Mouse (Mus musculus) kidney, postnatal 0 days (tissue): ENCODE results near the gene Tmem151b. TPM values are rescaled to one million over a fixed set of nuclear protein-coding genes. Genes with fewer than 3 reads are reported as not detected.

Experiments
- ATAC-seq: fragments of 200-750 bp; cut with Nextera tagmentation; replicated peaks from 2 replicates; pipeline ENCODE4 v1.8.0; 2017; ENCODE audit warnings: low read depth, moderate number of reproducible peaks, moderate TSS enrichment, moderate library complexity; ENCODE audit not compliant: low FRiP score
- DNase-seq: peaks from one replicate; pipeline ENCODE4 v3.0.0-alpha.2; 2016; ENCODE audit warnings: low spot score
- H3K27ac ChIP-seq: fragments of 300-500 bp; sonication (generic); 2 replicates; pipeline ENCODE4 v1.5.1; 2014; ENCODE audit warnings: mild to moderate bottlenecking
- H3K27me3 ChIP-seq: fragments of 300-500 bp; sonication (generic); 2 replicates; pipeline ENCODE4 v1.6.1; 2014; ENCODE audit warnings: low read length, mixed read lengths; ENCODE audit not compliant: insufficient read depth
- H3K36me3 ChIP-seq: fragments of 300-500 bp; sonication (generic); 2 replicates; pipeline ENCODE4 v1.6.1; 2014; ENCODE audit warnings: low read length, mixed read lengths; ENCODE audit not compliant: insufficient read depth
- H3K4me1 ChIP-seq: fragments of 300-500 bp; sonication (generic); replicated peaks from 2 replicates; pipeline ENCODE4 v1.6.1; 2014; ENCODE audit warnings: antibody characterized with exemption, low read length, mixed read lengths; ENCODE audit not compliant: insufficient read depth
- H3K4me2 ChIP-seq: fragments of 300-500 bp; sonication (generic); 2 replicates; pipeline ENCODE4 v1.6.1; 2014; ENCODE audit warnings: mild to moderate bottlenecking, low read length, moderate library complexity, mixed read lengths
- H3K4me3 ChIP-seq: fragments of 300-500 bp; sonication (generic); replicated peaks from 2 replicates; pipeline ENCODE4 v1.5.1; 2014; ENCODE audit warnings: low read depth, low read length
- H3K9ac ChIP-seq: fragments of 300-500 bp; sonication (generic); 2 replicates; pipeline ENCODE4 v1.6.1; 2014; ENCODE audit warnings: low read depth, low read length
- H3K9me3 ChIP-seq: fragments of 300-500 bp; sonication (generic); replicated peaks from 2 replicates; pipeline ENCODE4 v1.6.1; 2016; ENCODE audit warnings: low read length, inconsistent platforms, mixed read lengths
- CTCF ChIP-seq: IDR thresholded peaks from 2 replicates; pipeline ENCODE4 v1.5.1; 2016; ENCODE audit warnings: antibody characterized with exemption, low read depth, mild to moderate bottlenecking, moderate library complexity
- WGBS: fragments of 180-500 bp; shearing (Covaris S2); extraction: QIAGEN DNeasy Blood & Tissue Kit; methylation state at CpG from one replicate; pipeline ENCODE4 v1.1.7; 2014; 5-methylcytosine and 5-hydroxymethylcytosine counted together
- polyA plus RNA-seq: library from polyadenylated mRNA; unstranded; fragments of >200 nt; fragmentation: Nextera tagmentation; extraction: Ambion mirVana; gene quantifications from 2 replicates; pipeline ENCODE4 v1.2.1, GENCODE M21; 2015

Tmem151b gene
- polyA plus RNA-seq, 1 experiment from 2014 or later = 1.5 TPM

DNA sequence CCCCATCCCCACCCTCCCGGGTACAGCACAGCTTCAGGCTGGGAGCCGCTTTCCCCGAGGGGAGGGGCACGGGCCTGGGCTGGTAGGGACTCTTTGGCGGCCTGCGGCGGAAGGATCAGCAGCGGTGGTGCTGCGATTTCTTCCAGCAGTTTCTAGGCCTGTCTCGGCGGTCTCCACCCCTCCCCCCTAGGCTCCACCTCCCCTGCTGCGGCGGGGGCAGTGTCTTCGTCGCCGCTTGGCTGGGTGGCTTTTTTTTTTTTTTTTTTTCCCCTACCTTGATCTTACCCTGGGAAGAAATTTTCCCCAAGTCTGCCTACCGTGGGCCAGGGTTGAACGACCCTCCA is 24.3 kb upstream of the Tmem151b start:
- ATAC-seq = peak; percentile 61
- peak overlapping the region; percentile 100 for H3K4me3 ChIP-seq
- under 1% methylated on average over 18 of the region's 18 CpGs for WGBS

DNA sequence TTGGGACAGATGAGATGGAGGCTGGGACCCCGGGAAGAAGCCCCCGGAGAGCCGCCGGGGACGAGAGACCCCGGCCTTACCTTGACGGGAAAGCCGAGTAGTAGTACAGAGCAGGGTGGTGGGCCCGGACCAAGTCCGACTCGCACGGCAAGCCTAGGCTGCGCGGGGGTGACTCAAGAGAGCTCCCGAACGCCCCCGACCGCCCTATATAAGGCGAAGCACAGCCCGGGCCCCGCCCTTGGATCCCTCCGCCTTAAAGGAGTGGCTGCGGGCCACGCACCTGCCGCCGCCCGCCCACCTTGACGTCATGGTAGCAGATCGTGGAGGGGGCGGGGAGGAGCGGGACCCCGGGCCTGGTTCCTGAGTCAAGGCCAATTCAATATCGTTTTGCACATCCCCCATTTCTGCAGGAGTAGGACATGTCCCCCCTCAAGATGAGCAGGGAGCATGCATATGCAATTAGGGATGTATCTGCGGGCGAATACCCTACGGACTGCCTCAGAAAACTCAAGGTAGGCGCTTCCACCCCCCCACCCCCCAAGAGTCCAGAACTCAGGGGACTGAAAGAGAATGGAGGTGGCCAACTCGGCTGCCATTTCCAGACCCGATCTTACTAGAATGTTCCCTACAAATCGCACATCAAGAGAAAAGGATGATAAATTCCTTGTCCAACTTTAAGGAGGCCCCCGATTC is 23.8 kb upstream of the Tmem151b start, which contains the start of gene Hsp90ab1:
Gene Hsp90ab1 (minus strand): TSS at position 185 of the 693 bp plus-strand sequence.
- no peak for TF ChIP-seq CTCF
- peak within 1 kb of the TSS; percentile 93 for H3K4me2 ChIP-seq
- H3K9me3 ChIP-seq = no peaks in the 10 kb centered on the region
- under 1% methylated on average over 41 of the region's 41 CpGs for WGBS
- peak; percentile 97 for DNase-seq
- peaks cover 34% of the 10 kb centered on the region for H3K36me3 ChIP-seq
- peak within 1 kb of the TSS; percentile 100 for H3K4me3 ChIP-seq
- peak; percentile 82 for ATAC-seq
- peak within 1 kb of the TSS; percentile 99 for H3K9ac ChIP-seq
- no peaks in the 10 kb centered on the region for H3K27me3 ChIP-seq
- peaks cover 18% of the 10 kb centered on the region; the same call in 1 of the 2 replicates for H3K4me1 ChIP-seq
- peak within 1 kb of the TSS; percentile 98 for H3K27ac ChIP-seq

More for the DNA sequence above, 24.3 kb upstream of the Tmem151b start:
- TF ChIP-seq CTCF = no peak
- H3K4me1 ChIP-seq = peaks cover 18% of the 10 kb centered on the region; the same call in 1 of the 2 replicates
- peaks cover 29% of the 10 kb centered on the region for H3K36me3 ChIP-seq
- no peaks in the 10 kb centered on the region for H3K9me3 ChIP-seq
- DNase-seq = peak; percentile 96
- peak overlapping the region; percentile 98 for H3K27ac ChIP-seq
- H3K9ac ChIP-seq = peak overlapping the region; percentile 81
- peak overlapping the region; percentile 93 for H3K4me2 ChIP-seq
- H3K27me3 ChIP-seq = no peaks in the 10 kb centered on the region

DNA sequence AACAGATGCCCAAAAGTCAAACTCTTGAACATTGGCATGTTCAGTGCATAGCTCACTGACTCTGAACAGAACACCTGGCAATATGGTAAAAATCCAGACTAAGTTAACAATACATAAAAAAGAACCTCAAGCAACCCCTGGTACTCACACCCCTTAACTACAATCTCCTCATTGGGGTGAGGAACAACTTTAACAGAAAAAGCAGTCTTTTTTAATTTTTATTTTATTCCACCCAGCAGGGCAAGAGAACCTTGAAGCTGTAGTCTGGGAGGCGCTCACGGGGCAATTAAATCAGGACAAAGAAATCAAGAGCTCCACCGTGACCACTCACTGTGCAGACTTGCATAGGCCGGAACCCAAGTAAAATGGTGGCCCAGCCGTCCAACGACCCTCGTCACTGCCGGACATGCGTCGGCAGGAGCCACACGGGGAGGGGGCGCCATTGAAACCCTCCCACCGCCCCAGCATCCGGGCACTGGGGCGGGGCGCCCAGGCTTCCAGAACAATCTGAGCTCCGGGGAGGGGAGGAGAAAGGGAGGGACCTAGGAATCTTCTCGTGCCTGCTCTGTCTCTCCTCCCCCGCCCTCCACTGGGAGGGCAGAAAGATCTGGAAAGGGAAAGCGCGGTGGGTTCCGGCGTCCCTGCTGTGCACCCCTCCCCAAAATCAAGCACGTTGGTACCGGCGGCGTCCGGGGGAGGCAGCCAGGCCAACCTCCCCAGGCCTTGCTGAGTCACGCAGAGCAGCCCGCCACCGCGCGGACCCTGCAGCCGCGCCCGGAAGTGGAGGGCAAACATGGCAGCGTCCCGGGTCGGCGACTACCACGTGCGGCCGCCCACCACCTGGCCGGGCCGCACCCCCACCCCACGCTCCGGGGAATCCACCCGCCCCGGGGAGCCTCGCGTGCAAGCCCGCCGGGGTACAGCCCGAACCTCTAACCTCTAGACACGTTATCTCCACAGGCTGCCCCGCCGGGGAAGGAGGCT is 22.9 kb upstream of the Tmem151b start:
- no peak for TF ChIP-seq CTCF
- Histone ChIP-seq H3K36me3 (peaks cover 43% of the 10 kb centered on the region), H3K9me3 (no peaks in the 10 kb centered on the region), H3K4me3 (peak overlapping the region; percentile 100), H3K9ac (peak overlapping the region; percentile 99), H3K4me1 (peaks cover 18% of the 10 kb centered on the region; the same call in 1 of the 2 replicates), H3K4me2 (peak overlapping the region; percentile 93), H3K27ac (peak overlapping the region; percentile 98), H3K27me3 (no peaks in the 10 kb centered on the region)
- under 1% methylated on average over 56 of the region's 57 CpGs for WGBS
- DNase-seq = peak; percentile 98
- peak; percentile 57 for ATAC-seq

DNA sequence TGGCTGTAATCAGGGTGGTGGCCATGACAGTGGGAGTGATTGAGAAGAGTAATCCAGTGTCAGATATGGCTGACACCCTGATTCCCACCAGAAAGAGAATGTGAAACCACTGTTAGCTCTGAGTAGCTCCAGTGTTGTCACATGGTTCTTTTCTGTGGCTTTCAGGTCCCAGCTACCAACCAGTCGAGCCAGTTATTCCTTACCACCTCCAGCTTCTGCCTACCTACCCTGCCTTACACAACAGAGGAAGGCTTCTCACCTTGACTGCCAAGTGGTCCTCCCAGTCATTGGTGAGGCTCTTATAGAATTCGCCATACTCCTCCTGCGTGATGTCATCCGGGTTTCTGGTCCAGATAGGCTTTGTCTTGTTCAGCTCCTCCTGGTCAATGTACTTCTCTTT is 20.5 kb upstream of the Tmem151b start:
- H3K4me1 ChIP-seq = peaks cover 20% of the 10 kb centered on the region
- no peak for DNase-seq

DNA sequence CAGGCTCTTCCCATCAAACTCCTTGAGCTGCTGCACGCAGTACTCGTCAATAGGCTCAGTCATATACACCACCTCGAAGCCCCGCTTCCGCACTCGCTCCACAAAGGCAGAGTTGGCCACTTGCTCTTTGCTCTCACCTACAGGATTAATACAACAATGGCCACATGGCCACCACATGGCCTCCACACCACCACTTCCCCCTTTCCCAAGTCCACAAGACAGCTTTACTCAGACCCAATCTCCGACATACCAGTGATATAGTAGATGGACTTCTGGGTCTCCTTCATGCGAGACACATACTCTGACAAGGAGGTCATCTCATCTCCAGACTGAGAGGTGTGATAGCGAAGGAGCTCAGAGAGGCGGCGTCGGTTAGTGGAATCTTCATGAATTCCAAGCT is 19.5 kb upstream of the Tmem151b start:
- DNase-seq (no peak), ATAC-seq (no peak)
- no peak overlapping the region for H3K4me3 ChIP-seq
- H3K36me3 ChIP-seq = peaks cover 61% of the 10 kb centered on the region
- no peaks in the 10 kb centered on the region for H3K9me3 ChIP-seq
- no peak overlapping the region for H3K4me2 ChIP-seq
- no peak overlapping the region for H3K9ac ChIP-seq
- TF ChIP-seq CTCF = no peak
- H3K27me3 ChIP-seq = no peaks in the 10 kb centered on the region
- H3K4me1 ChIP-seq = peaks cover 21% of the 10 kb centered on the region
- 86% methylated on average over 12 of the region's 12 CpGs for WGBS
- H3K27ac ChIP-seq = no peak overlapping the region

More for the DNA sequence above, 20.5 kb upstream of the Tmem151b start:
- no peak overlapping the region for H3K4me3 ChIP-seq
- H3K9ac ChIP-seq = no peak overlapping the region
- no peak for TF ChIP-seq CTCF
- no peak overlapping the region for H3K27ac ChIP-seq
- WGBS = 85% methylated on average over 4 of the region's 4 CpGs
- H3K27me3 ChIP-seq = no peaks in the 10 kb centered on the region
- H3K9me3 ChIP-seq = no peaks in the 10 kb centered on the region
- peaks cover 61% of the 10 kb centered on the region for H3K36me3 ChIP-seq
- ATAC-seq = no peak
- no peak overlapping the region for H3K4me2 ChIP-seq

DNA sequence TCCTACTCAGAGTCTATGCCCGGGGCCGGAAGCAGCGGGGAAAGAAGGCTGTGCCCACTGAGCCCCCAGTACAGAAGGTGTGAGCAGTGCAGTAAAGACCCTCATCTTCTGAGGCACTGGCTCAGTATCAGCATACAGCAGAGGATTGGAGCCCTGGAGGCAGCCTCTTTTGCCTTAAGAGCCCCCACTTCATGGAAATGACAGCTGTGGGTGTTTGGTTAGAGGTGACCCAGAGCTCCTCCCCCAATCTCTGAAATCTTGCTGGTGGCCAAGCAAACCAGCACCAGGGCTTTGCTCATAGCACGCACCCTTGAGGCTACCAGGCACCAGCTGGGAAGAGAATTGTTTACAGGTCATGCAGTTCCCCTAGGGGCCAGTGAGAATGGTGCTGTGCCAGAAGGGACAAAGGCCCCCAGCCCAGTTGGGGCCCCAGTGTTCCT is 17.7 kb upstream of the Tmem151b start:
- TF ChIP-seq CTCF = no peak
- H3K27ac ChIP-seq = no peak overlapping the region
- H3K9me3 ChIP-seq = no peaks in the 10 kb centered on the region
- peaks cover 21% of the 10 kb centered on the region for H3K4me1 ChIP-seq
- DNase-seq = no peak
- H3K4me2 ChIP-seq = no peak overlapping the region
- whole genome bisulfite sequencing = 35% methylated on average over 4 of the region's 4 CpGs
- no peak for ATAC-seq
- no peak overlapping the region for H3K9ac ChIP-seq
- no peaks in the 10 kb centered on the region for H3K27me3 ChIP-seq
- peaks cover 61% of the 10 kb centered on the region for H3K36me3 ChIP-seq
- H3K4me3 ChIP-seq = no peak overlapping the region
